Mouse (Mus musculus) intestine, embryonic 16.5 days (tissue): ENCODE data around the gene Pde4a. TPM values are rescaled to one million over a fixed set of nuclear protein-coding genes. Genes with fewer than 3 reads are reported as not detected.

Experiments used
- ATAC-seq: fragments of 200-750 bp; cut with Nextera tagmentation; 2 replicates; pipeline ENCODE4 v1.8.0; 2017; ENCODE audit warnings: moderate TSS enrichment, moderate library complexity
- H3K27ac ChIP-seq: fragments of 300-500 bp; sonication (generic); 2 replicates; pipeline ENCODE4 v1.5.1; 2014; ENCODE audit warnings: mild to moderate bottlenecking, low read length
- H3K27me3 ChIP-seq: fragments of 300-500 bp; sonication (generic); replicated peaks from 2 replicates; pipeline ENCODE4 v1.6.1; 2014; ENCODE audit warnings: low read length, control low read depth, mixed read lengths; ENCODE audit not compliant: control insufficient read depth, insufficient read depth
- H3K36me3 ChIP-seq: fragments of 300-500 bp; sonication (generic); 2 replicates; pipeline ENCODE4 v1.6.1; 2014; ENCODE audit warnings: low read length, control low read depth; ENCODE audit not compliant: control insufficient read depth, insufficient read depth
- H3K4me1 ChIP-seq: fragments of 300-500 bp; sonication (generic); 2 replicates; pipeline ENCODE4 v1.6.1; 2014; ENCODE audit warnings: low read length, control low read depth, mixed read lengths; ENCODE audit not compliant: control insufficient read depth, insufficient read depth
- H3K4me2 ChIP-seq: fragments of 300-500 bp; sonication (generic); 2 replicates; pipeline ENCODE4 v1.6.1; 2014; ENCODE audit warnings: low read depth, low read length, control low read depth
- H3K4me3 ChIP-seq: fragments of 300-500 bp; sonication (generic); 2 replicates; pipeline ENCODE4 v1.5.1; 2014; ENCODE audit warnings: mild to moderate bottlenecking, low read length
- H3K9ac ChIP-seq: fragments of 300-500 bp; sonication (generic); 2 replicates; pipeline ENCODE4 v1.6.1; 2014; ENCODE audit warnings: low read depth, low read length
- H3K9me3 ChIP-seq: fragments of 300-500 bp; sonication (generic); 2 replicates; pipeline ENCODE4 v1.6.1; 2016; ENCODE audit warnings: low read length, control low read depth; ENCODE audit not compliant: control insufficient read depth
- WGBS: fragments of 180-500 bp; shearing (Covaris S2); extraction: QIAGEN DNeasy Blood & Tissue Kit; methylation state at CpG from one replicate; pipeline ENCODE4 v1.1.7; 2014; 5-methylcytosine and 5-hydroxymethylcytosine counted together
- polyA plus RNA-seq: library from polyadenylated mRNA; unstranded; fragments of >200 nt; fragmentation: Nextera tagmentation; extraction: Ambion mirVana; gene quantifications from 2 replicates; pipeline ENCODE4 v1.2.1, GENCODE M21; 2015

Pde4a gene
- polyA plus RNA-seq, 1 experiment from 2014 or later: 6.2 TPM

- Histone ChIP-seq H3K27ac (no peak overlapping the region), H3K9me3 (no peaks in the 10 kb centered on the region), H3K4me1 (peaks cover 9% of the 10 kb centered on the region; the same call in 1 of the 2 replicates), H3K9ac (peak overlapping the region; percentile 34), H3K36me3 (no peaks in the 10 kb centered on the region), H3K4me3 (peak overlapping the region; percentile 42), H3K4me2 (peak overlapping the region; percentile 57), H3K27me3 (no peaks in the 10 kb centered on the region)
- 7% methylated on average over 23 of the region's 23 CpGs for WGBS
- peak; percentile 63 for ATAC-seq
Measured at GRCm38 (mm10) chr9:21204528-21205272, 39.2 kb downstream of the Pde4a start.

DNA sequence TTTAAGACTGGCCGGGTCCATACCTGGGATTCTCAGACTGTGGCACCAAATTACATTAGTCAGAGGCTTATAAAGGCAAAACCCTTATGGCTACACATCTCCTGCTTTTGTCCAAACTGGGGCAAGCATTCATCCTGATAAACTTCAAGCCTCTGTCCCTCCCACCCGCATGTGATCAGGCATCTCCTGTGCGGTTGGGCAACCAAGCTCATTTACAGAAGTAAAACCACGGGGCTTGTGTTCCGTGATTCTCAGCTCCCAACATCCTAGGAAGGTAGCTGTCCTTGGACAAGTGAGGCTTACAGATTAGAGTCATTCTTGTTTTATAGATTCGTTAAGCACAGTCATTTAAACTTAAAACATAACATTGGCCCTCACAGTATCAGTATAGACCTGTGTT, 41.3 kb downstream of the Pde4a start:
- 86% methylated on average over 6 of the region's 6 CpGs for WGBS
- Histone ChIP-seq H3K27ac (no peak overlapping the region), H3K4me1 (peaks cover 13% of the 10 kb centered on the region; the same call in 1 of the 2 replicates), H3K4me2 (no peak overlapping the region), H3K9ac (no peak overlapping the region), H3K27me3 (no peaks in the 10 kb centered on the region), H3K4me3 (no peak overlapping the region), H3K36me3 (no peaks in the 10 kb centered on the region), H3K9me3 (no peaks in the 10 kb centered on the region)
- no peak for ATAC-seq

DNA sequence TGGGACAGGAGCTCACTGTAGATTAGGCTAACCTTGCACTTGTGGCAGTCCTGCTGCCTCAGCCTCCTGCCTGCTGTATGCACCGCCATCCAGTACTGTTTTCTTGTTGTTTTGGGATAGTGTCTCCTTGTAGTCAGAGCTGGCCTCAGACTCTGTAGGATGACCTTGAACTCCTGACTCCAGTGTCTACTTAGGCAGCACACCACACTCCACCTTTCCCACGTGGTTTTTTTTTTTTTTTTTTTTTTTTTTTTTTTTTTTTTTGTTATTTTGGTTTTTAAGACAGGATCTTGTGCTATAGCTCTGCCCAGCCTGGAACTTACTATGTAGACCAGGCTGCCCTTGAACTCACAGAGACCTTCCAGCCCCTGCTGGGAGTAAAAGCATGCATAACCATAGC, 43.1 kb downstream of the Pde4a start:
- no peak for ATAC-seq
- Histone ChIP-seq H3K9me3 (no peaks in the 10 kb centered on the region), H3K36me3 (no peaks in the 10 kb centered on the region), H3K4me1 (peaks cover 13% of the 10 kb centered on the region; the same call in 1 of the 2 replicates), H3K4me2 (no peak overlapping the region), H3K9ac (no peak overlapping the region), H3K4me3 (no peak overlapping the region), H3K27me3 (no peaks in the 10 kb centered on the region), H3K27ac (no peak overlapping the region)
- WGBS: 63% methylated on average over 2 of the region's 2 CpGs

DNA sequence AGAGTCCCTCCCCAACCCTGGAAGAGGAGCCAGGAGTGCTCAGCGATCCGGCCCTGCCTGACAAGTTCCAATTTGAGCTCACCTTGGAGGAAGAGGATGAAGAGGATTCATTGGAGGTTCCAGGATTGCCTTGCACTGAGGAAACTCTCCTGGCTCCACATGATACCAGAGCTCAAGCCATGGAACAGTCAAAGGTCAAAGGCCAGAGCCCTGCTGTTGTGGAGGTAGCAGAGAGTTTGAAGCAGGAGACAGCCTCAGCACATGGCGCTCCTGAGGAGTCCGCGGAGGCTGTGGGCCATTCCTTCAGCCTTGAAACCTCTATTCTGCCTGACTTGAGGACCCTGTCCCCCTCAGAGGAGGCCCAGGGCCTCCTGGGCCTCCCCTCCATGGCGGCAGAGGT, 45.3 kb downstream of the Pde4a start:
- H3K4me2 ChIP-seq: no peak overlapping the region
- no peak overlapping the region for H3K4me3 ChIP-seq
- H3K27ac ChIP-seq: no peak overlapping the region
- peak; percentile 40; the same call in 1 of the 2 replicates for ATAC-seq
- H3K27me3 ChIP-seq: no peaks in the 10 kb centered on the region
- peak overlapping the region; percentile 38; the same call in 1 of the 2 replicates for H3K9ac ChIP-seq
- no peaks in the 10 kb centered on the region for H3K36me3 ChIP-seq
- 78% methylated on average over 6 of the region's 6 CpGs for WGBS
- H3K9me3 ChIP-seq: no peaks in the 10 kb centered on the region
- H3K4me1 ChIP-seq: 0 out of 2 replicates have a peak, but pooled peaks cover 4% of the 10 kb centered on the region

GRCm38 (mm10) chr9:21211624-21212023, 46.1 kb downstream of the Pde4a start:
- Histone ChIP-seq H3K4me2 (no peak overlapping the region), H3K4me1 (0 out of 2 replicates have a peak, but pooled peaks cover 4% of the 10 kb centered on the region), H3K9me3 (no peaks in the 10 kb centered on the region), H3K27me3 (no peaks in the 10 kb centered on the region), H3K36me3 (no peaks in the 10 kb centered on the region), H3K9ac (no peak overlapping the region), H3K27ac (no peak overlapping the region), H3K4me3 (no peak overlapping the region)
- WGBS: 64% methylated on average over 7 of the region's 7 CpGs
- ATAC-seq: peak; percentile 85

DNA sequence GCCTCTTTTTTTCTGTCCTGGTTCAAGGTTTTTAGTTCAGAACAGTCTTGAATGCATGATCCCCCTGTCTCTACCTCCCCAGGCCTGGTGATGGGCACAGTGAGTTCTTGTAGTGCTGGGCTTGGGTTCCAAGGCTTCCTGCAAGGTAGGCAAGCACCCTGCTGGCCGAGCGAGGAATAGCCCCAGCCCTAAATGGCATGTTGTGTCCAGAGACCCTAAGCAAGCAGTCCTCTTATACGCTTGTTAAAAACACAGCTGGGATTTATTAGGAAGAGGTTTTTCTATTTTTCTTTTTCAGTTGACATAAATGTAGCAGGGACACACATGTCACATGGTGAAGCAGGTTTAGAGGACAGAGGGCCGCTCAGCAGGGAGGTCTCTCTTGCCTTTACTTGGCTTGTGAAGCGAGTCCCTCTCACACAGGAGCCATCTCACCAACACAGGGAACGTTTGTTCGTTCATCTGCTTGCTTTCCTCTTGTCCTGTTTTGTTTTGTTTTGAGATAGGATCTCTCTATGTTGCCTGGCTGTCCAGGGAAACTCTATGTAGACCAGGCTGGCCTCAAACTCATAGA, 48.2 kb downstream of the Pde4a start:
- WGBS: 51% methylated on average over 7 of the region's 7 CpGs
- no peak overlapping the region for H3K4me3 ChIP-seq
- no peak overlapping the region for H3K4me2 ChIP-seq
- H3K27me3 ChIP-seq: no peaks in the 10 kb centered on the region
- H3K9me3 ChIP-seq: no peaks in the 10 kb centered on the region
- 0 out of 2 replicates have a peak, but pooled peaks cover 4% of the 10 kb centered on the region for H3K4me1 ChIP-seq
- ATAC-seq: no peak
- H3K36me3 ChIP-seq: no peaks in the 10 kb centered on the region
- H3K27ac ChIP-seq: no peak overlapping the region
- H3K9ac ChIP-seq: no peak overlapping the region

DNA sequence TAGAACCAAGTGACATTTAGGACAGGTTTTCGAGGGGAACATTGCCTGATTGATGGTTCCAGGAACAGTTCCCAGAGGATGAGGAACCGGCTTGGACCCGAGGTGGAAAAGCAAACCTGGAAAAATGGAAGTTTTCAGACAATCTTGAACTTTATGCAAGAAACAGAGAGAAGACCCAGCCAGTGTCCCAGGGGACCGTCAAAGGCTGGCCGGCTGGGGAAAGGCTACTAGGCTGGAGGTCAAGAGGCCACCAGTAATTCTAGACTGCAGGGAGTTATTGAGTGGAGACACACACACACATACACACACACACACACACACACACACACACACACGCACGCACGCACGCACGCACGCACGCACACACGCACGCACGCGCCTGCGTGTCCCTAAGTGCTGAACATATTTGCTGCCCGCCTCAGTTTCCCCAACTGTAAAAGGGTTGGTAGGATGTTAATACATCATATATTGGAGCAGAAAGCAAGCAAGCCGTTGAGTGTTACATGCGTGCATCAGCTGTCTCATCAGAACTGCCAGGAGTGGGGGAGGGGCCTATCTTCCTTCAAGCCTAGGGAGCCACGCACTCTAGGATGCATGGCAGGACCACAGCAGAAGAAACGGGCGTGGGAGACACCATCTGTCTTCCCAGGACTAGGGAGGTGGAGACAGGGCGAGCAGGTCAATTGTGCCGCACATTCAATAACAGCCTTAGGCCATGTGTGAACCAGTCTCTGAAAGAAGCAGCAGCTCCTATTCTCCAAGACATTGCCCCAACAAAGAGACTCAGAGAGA, 50.7 kb downstream of the Pde4a start:
- Histone ChIP-seq H3K9me3 (no peaks in the 10 kb centered on the region), H3K4me1 (peaks cover 4% of the 10 kb centered on the region; the same call in 1 of the 2 replicates), H3K27ac (no peak overlapping the region), H3K9ac (no peak overlapping the region), H3K4me3 (no peak overlapping the region), H3K4me2 (no peak overlapping the region), H3K36me3 (no peaks in the 10 kb centered on the region), H3K27me3 (no peaks in the 10 kb centered on the region)
- no peak for ATAC-seq
- 62% methylated on average over 25 of the region's 25 CpGs for WGBS

DNA sequence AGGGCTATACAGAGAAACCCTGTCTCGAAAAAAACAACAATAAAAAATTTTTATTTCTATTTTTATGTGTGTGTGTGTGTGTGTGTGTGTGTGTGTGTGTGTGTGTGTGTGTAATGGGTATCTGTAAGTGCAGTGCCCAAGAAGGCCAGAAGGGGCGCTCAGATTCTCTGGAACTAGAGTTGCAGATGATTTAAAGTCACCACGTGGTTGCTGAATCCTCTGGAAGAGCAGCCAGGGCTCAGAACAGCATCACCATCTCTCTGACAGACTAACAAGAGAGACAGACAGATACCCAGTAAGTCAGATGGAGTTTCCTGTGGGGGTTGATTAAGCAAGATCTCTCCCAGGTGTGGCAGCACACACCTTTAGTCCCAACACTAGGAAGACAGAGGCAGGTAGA, 54.3 kb downstream of the Pde4a start:
- Histone ChIP-seq H3K27me3 (no peaks in the 10 kb centered on the region), H3K4me1 (peaks cover 5% of the 10 kb centered on the region; the same call in 1 of the 2 replicates), H3K9ac (no peak overlapping the region), H3K9me3 (no peaks in the 10 kb centered on the region; the same call in 1 of the 2 replicates), H3K4me2 (no peak overlapping the region), H3K4me3 (no peak overlapping the region), H3K27ac (no peak overlapping the region), H3K36me3 (no peaks in the 10 kb centered on the region)
- 50% methylated on average over 3 of the region's 3 CpGs for WGBS
- no peak for ATAC-seq
